13 mouse cellular contexts compared by ENCODE assay signal in the genomic region with DNA sequence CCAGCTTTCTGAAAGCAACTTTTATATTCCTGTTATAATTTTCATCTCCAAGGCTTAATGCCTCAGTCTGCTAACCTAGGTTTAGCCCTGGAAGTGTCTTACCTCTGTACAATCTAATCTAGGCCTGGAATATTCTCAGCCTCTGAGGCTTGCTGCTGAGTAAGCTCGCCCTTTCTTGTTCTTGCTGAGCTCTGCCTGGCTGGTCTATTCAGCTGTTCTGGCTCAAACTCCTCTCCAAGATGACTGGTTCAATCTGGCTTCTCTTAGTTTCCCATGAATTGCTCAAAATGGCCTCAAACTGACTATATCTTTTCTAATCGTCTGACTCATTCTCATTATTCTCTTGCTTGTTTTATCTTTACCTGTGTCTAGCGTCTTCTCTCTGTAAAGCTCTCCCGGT.
"Had no signal": no experiment of that assay in that cellular context is flagged by ENCODE, and none has a peak within 500 bp of the region (broad histone marks: within the 10 kb centered on the region; RNA-seq: fewer than 3 reads in every experiment).

No protein-coding gene starts in this region.

- ATAC-seq: liver, postnatal 0 days; midbrain, embryonic 13.5 days had no signal

- H3K27ac ChIP-seq: limb, embryonic 12.5 days; liver, embryonic 13.5 days; lung, embryonic 15.5 days; neural tube, embryonic 15.5 days; stomach, postnatal 0 days had no signal

- DNase-seq: kidney, postnatal 14 days; liver; liver, embryonic 13.5 days; liver, postnatal 0 days; right cerebral cortex, adult 18-20 months; right cerebral cortex, postnatal 25 days; thymus, postnatal 4 days had no signal

- H3K9ac ChIP-seq: limb, embryonic 12.5 days; liver, embryonic 13.5 days; liver, postnatal 0 days; lung, embryonic 15.5 days; midbrain, embryonic 13.5 days; neural tube, embryonic 15.5 days had no signal

- H3K4me2 ChIP-seq: limb, embryonic 12.5 days; liver, embryonic 13.5 days; lung, embryonic 15.5 days; midbrain, embryonic 13.5 days; neural tube, embryonic 15.5 days had no signal

- H3K9me3 ChIP-seq: limb, embryonic 12.5 days; liver, embryonic 13.5 days; lung, embryonic 15.5 days; midbrain, embryonic 13.5 days; neural tube, embryonic 15.5 days had no signal

- H3K4me3 ChIP-seq: limb, embryonic 12.5 days; liver, embryonic 13.5 days; lung, embryonic 15.5 days; midbrain, embryonic 13.5 days; myocyte; neural tube, embryonic 15.5 days had no signal

- H3K27me3 ChIP-seq: limb, embryonic 12.5 days; liver, embryonic 13.5 days; lung, embryonic 15.5 days; midbrain, embryonic 13.5 days; neural tube, embryonic 15.5 days had no signal

- H3K36me3 ChIP-seq: limb, embryonic 12.5 days; liver, embryonic 13.5 days; lung, embryonic 15.5 days; midbrain, embryonic 13.5 days; neural tube, embryonic 15.5 days had no signal
